11 mouse cellular contexts compared by ENCODE assay signal in genomic region chr12:117808355-117809326, GRCm38 (mm10). TPM values are rescaled to one million over a fixed set of nuclear protein-coding genes. Genes with fewer than 3 reads are reported as not detected.
DNase-seq lines count a peak whose midpoint lies in the region; ATAC-seq and TF ChIP-seq lines count a peak whose summit lies in the region.
"Had no signal": no experiment of that assay in that cellular context is flagged by ENCODE, and none has a peak within 500 bp of the region (broad histone marks: within the 10 kb centered on the region; RNA-seq: fewer than 3 reads in every experiment).

No protein-coding gene starts in this region.

- intact Hi-C loops in left cerebral cortex, postnatal 36 days (cut with DNase I), result loop anchor here (5.0 kb wide), 2 partner anchors 649 to 1049 kb away; no protein-coding TSS in a partner anchor

- TF ChIP-seq CTCF in brain, embryonic 14.5 days (IDR thresholded peaks at IDR 0.05; ENCODE audit: borderline replicate concordance, extremely low read depth, insufficient read depth, insufficient read length), result no peak

- H3K4me2 ChIP-seq in midbrain, embryonic 14.5 days (ENCODE audit: low read length), result peak overlapping the region; percentile 54

- peaks cover 5% of the 10 kb centered on the region for H3K4me1 ChIP-seq in heart, embryonic 10.5 days
- peaks cover 47% of the 10 kb centered on the region for H3K4me1 ChIP-seq in hindbrain, embryonic 10.5 days (replicated peaks)
- H3K4me1 ChIP-seq in midbrain, embryonic 14.5 days (ENCODE audit: control insufficient read depth, insufficient read depth, low read length), result peaks cover 42% of the 10 kb centered on the region

- no peak for DNase-seq in heart, embryonic 10.5 days (ENCODE audit: low spot score)
- no peak for DNase-seq in heart, adult 11 months
- DNase-seq in brain, embryonic 14.5 days (ENCODE audit: low read depth), result peak; percentile 85
- peak; percentile 18 for DNase-seq in hindbrain, embryonic 10.5 days (ENCODE audit: low spot score)
- DNase-seq in midbrain, embryonic 14.5 days, result peak; percentile 74
- DNase-seq in adrenal gland, adult 8-10 months, result no peak
- no peak for DNase-seq in left cerebral cortex, postnatal 36 days (ENCODE audit: low spot score in 2 of 2)
- DNase-seq: kidney, postnatal 14 days; lung, postnatal 10 days; thymus, postnatal 36 days had no signal

- peak; percentile 77 for ATAC-seq in midbrain, embryonic 14.5 days (ENCODE audit: low FRiP score, low TSS enrichment)
- no peak for ATAC-seq in CD4-positive, CD25-positive, alpha-beta regulatory T cell, adult 4 months

- TF ChIP-seq POLR2A in brain, embryonic 14.5 days (IDR thresholded peaks at IDR 0.05; ENCODE audit: borderline replicate concordance, extremely low read depth, insufficient read depth, insufficient read length, poor library complexity, severe bottlenecking), result no peak

- WGBS in heart, embryonic 10.5 days, result 51% methylated on average over 17 of the region's 17 CpGs
- 44% methylated on average over 17 of the region's 17 CpGs for WGBS in hindbrain, embryonic 10.5 days
- WGBS in midbrain, embryonic 14.5 days, result 12% methylated on average over 17 of the region's 17 CpGs

- H3K27ac ChIP-seq in heart, embryonic 10.5 days, result no peak overlapping the region
- peak overlapping the region; percentile 69 for H3K27ac ChIP-seq in hindbrain, embryonic 10.5 days
- peak overlapping the region; percentile 66 for H3K27ac ChIP-seq in midbrain, embryonic 14.5 days (replicated peaks; ENCODE audit: low read depth, low read length)

- H3K36me3 ChIP-seq in heart, embryonic 10.5 days, result no peaks in the 10 kb centered on the region
- H3K36me3 ChIP-seq in hindbrain, embryonic 10.5 days, result no peaks in the 10 kb centered on the region
- no peaks in the 10 kb centered on the region for H3K36me3 ChIP-seq in midbrain, embryonic 14.5 days (ENCODE audit: control insufficient read depth, insufficient read depth, low read length)

- no peaks in the 10 kb centered on the region for H3K9me3 ChIP-seq in heart, embryonic 10.5 days
- no peaks in the 10 kb centered on the region for H3K9me3 ChIP-seq in hindbrain, embryonic 10.5 days
- H3K9me3 ChIP-seq in midbrain, embryonic 14.5 days (ENCODE audit: control insufficient read depth, low read length), result no peaks in the 10 kb centered on the region

- peaks cover 20% of the 10 kb centered on the region for H3K27me3 ChIP-seq in heart, embryonic 10.5 days (ENCODE audit: insufficient read depth, poor library complexity, severe bottlenecking)
- H3K27me3 ChIP-seq in hindbrain, embryonic 10.5 days (ENCODE audit: insufficient read depth, poor library complexity, severe bottlenecking), result peaks cover 18% of the 10 kb centered on the region
- peaks cover 20% of the 10 kb centered on the region; the same call in 1 of the 2 replicates for H3K27me3 ChIP-seq in midbrain, embryonic 14.5 days (ENCODE audit: control insufficient read depth, insufficient read depth, low read length)

- H3K4me3 ChIP-seq in heart, embryonic 10.5 days, result peak overlapping the region; percentile 31; the same call in 1 of the 2 replicates
- peak overlapping the region; percentile 40 for H3K4me3 ChIP-seq in hindbrain, embryonic 10.5 days
- peak overlapping the region; percentile 14 for H3K4me3 ChIP-seq in midbrain, embryonic 14.5 days (replicated peaks; ENCODE audit: low read depth, low read length)

- peak overlapping the region; percentile 23; the same call in 1 of the 2 replicates for H3K9ac ChIP-seq in midbrain, embryonic 14.5 days (replicated peaks; ENCODE audit: low read length)

RNA-seq across cellular contexts. Expression of gene Cdca7l, which starts 4.6 kb away (rescaled TPM):
- 18.5 and 30.7 TPM in 2 replicates for polyA plus RNA-seq in heart, embryonic 10.5 days (2016; fragmentation: Nextera tagmentation; extraction: Ambion mirVana)
- 5.6 and 6.9 TPM in 2 replicates for polyA plus RNA-seq in brain, embryonic 14.5 days (2012; rRNA removed)
- polyA plus RNA-seq in hindbrain, embryonic 10.5 days (2016; fragmentation: Nextera tagmentation; extraction: Ambion mirVana), result 32.3 and 48.3 TPM in 2 replicates
- 3.3 and 7.9 TPM in 2 replicates for polyA plus RNA-seq in midbrain, embryonic 14.5 days (2014; fragmentation: Nextera tagmentation; extraction: Ambion mirVana)
- total RNA-seq in adrenal gland, adult 8-10 months (2022), result 1 to 10 TPM; 1.2 to 2.5 (median 1.4) TPM
- 1 to 10 TPM in 1 of 2 experiments, under 1 TPM in 1; 0.49 to 1.7 TPM for total RNA-seq in left cerebral cortex, postnatal 36 days (2021)
- polyA plus RNA-seq in CD4-positive, CD25-positive, alpha-beta regulatory T cell, adult 4 months (2017; shearing (Covaris generic)), result 10 to 100 TPM; 32.9 to 35.5 TPM

Comparison
In these comparisons a context has a peak if more than half of its experiments do, and no peak if none do; other contexts are left out.
1. DNase-seq: peak in brain, embryonic 14.5 days (single experiment), hindbrain, embryonic 10.5 days (single experiment) and midbrain, embryonic 14.5 days (single experiment); none in heart, embryonic 10.5 days (single experiment), heart, adult 11 months (single experiment), adrenal gland, adult 8-10 months (single experiment) and left cerebral cortex, postnatal 36 days (0 of 2).
2. Peak in every context shown above with its lines, with median percentiles within 50 percentile points of each other: H3K4me3 ChIP-seq.